Comparison of ENCODE assay signal across 9 mouse cellular contexts in the genomic region with DNA sequence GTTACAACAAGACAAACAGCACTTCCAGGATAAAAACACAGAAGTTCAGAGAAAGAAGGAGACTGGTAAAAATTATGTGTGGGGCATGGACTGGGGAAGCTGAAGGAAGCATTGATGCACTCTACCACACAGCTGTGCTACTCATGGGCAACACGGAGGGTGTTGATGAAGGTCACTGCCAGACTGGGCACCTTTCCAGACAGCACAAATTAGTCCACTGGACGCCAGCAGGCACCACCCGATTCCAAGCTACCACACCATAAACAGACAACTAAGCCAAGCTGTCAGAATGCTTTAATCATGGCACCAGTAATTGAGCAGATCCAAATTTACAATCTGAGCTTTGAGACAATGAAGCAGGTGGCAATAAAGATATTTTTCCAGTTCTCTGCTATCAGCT.
DNase-seq lines count a peak whose midpoint lies in the region; ATAC-seq and TF ChIP-seq lines count a peak whose summit lies in the region.
"Had no signal": no experiment of that assay in that cellular context is flagged by ENCODE, and none has a peak within 500 bp of the region (broad histone marks: within the 10 kb centered on the region; RNA-seq: fewer than 3 reads in every experiment).

No protein-coding gene starts in this region.

- no peak for TF ChIP-seq CTCF in midbrain, postnatal 0 days (IDR thresholded peaks at IDR 0.05)
- no peak for TF ChIP-seq CTCF in heart, postnatal 0 days (IDR thresholded peaks at IDR 0.05; ENCODE audit: low read depth)

- H3K4me2 ChIP-seq in forebrain, embryonic 13.5 days = no peak overlapping the region
- H3K4me2 ChIP-seq in midbrain, postnatal 0 days (ENCODE audit: low read depth, low read length, poor library complexity, severe bottlenecking) = no peak overlapping the region
- no peak overlapping the region for H3K4me2 ChIP-seq in heart, postnatal 0 days (ENCODE audit: low read depth, low read length)

- H3K9ac ChIP-seq in forebrain, embryonic 13.5 days = no peak overlapping the region
- H3K9ac ChIP-seq in midbrain, postnatal 0 days (replicated peaks; ENCODE audit: low read length, poor library complexity, severe bottlenecking) = no peak overlapping the region
- H3K9ac ChIP-seq in heart, postnatal 0 days (replicated peaks; ENCODE audit: low read depth, low read length) = no peak overlapping the region

- H3K4me1 ChIP-seq in forebrain, embryonic 13.5 days = peaks cover 18% of the 10 kb centered on the region
- H3K4me1 ChIP-seq in forebrain, embryonic 10.5 days = peaks cover 12% of the 10 kb centered on the region
- H3K4me1 ChIP-seq in midbrain, postnatal 0 days (ENCODE audit: insufficient read depth, low read length) = no peaks in the 10 kb centered on the region
- H3K4me1 ChIP-seq in midbrain, embryonic 10.5 days = peaks cover 15% of the 10 kb centered on the region
- peaks cover 13% of the 10 kb centered on the region; the same call in 1 of the 2 replicates for H3K4me1 ChIP-seq in heart, postnatal 0 days (ENCODE audit: control insufficient read depth, insufficient read depth)

- peak; percentile 80 for ATAC-seq in forebrain, embryonic 13.5 days
- ATAC-seq in midbrain, postnatal 0 days (ENCODE audit: low FRiP score) = no peak
- peak; percentile 87 for ATAC-seq in heart, postnatal 0 days (ENCODE audit: insufficient read depth, low read depth)

- TF ChIP-seq EP300 in heart, postnatal 0 days (IDR thresholded peaks at IDR 0.05; ENCODE audit: low read depth) = no peak

- 46% methylated on average over 3 of the region's 3 CpGs for WGBS in forebrain, embryonic 13.5 days
- WGBS in forebrain, embryonic 10.5 days = 91% methylated on average over 3 of the region's 3 CpGs
- 44% methylated on average over 3 of the region's 3 CpGs for WGBS in midbrain, postnatal 0 days
- WGBS in midbrain, embryonic 10.5 days = 92% methylated on average over 3 of the region's 3 CpGs
- 25% methylated on average over 3 of the region's 3 CpGs for WGBS in heart, postnatal 0 days

- DNase-seq in forebrain, embryonic 10.5 days (ENCODE audit: extremely low spot score, low spot score) = no peak
- DNase-seq in midbrain, postnatal 0 days (ENCODE audit: low spot score) = peak; percentile 75
- DNase-seq in midbrain, embryonic 10.5 days (ENCODE audit: low spot score) = no peak
- DNase-seq in heart, postnatal 0 days (ENCODE audit: low spot score) = peak; percentile 68
- peak; percentile 15 for DNase-seq in lung, postnatal 36 days
- no peak for DNase-seq in thymus, adult 18-20 months
- no peak for DNase-seq in thymus, postnatal 10 days (ENCODE audit: low spot score in 2 of 2)

- no peaks in the 10 kb centered on the region for H3K27me3 ChIP-seq in forebrain, embryonic 13.5 days
- H3K27me3 ChIP-seq in forebrain, embryonic 10.5 days (ENCODE audit: poor library complexity, severe bottlenecking) = no peaks in the 10 kb centered on the region
- H3K27me3 ChIP-seq in midbrain, postnatal 0 days (ENCODE audit: insufficient read depth, low read length) = no peaks in the 10 kb centered on the region
- H3K27me3 ChIP-seq in midbrain, embryonic 10.5 days (ENCODE audit: low read depth, poor library complexity, severe bottlenecking) = no peaks in the 10 kb centered on the region; the same call in 1 of the 2 replicates
- H3K27me3 ChIP-seq in heart, postnatal 0 days (ENCODE audit: control insufficient read depth, insufficient read depth, low read length) = no peaks in the 10 kb centered on the region
- H3K27me3 ChIP-seq: megakaryocyte, embryonic 14.5 days had no signal

- no peak overlapping the region for H3K27ac ChIP-seq in forebrain, embryonic 13.5 days
- H3K27ac ChIP-seq in forebrain, embryonic 10.5 days = no peak overlapping the region
- no peak overlapping the region for H3K27ac ChIP-seq in midbrain, postnatal 0 days (ENCODE audit: low read depth, low read length)
- no peak overlapping the region for H3K27ac ChIP-seq in midbrain, embryonic 10.5 days (replicated peaks)
- no peak overlapping the region for H3K27ac ChIP-seq in heart, postnatal 0 days (ENCODE audit: low read depth)

- H3K9me3 ChIP-seq in forebrain, embryonic 13.5 days (replicated peaks) = no peaks in the 10 kb centered on the region
- H3K9me3 ChIP-seq in forebrain, embryonic 10.5 days = no peaks in the 10 kb centered on the region
- H3K9me3 ChIP-seq in midbrain, postnatal 0 days (ENCODE audit: low read length) = no peaks in the 10 kb centered on the region
- no peaks in the 10 kb centered on the region for H3K9me3 ChIP-seq in midbrain, embryonic 10.5 days (replicated peaks)
- no peaks in the 10 kb centered on the region for H3K9me3 ChIP-seq in heart, postnatal 0 days (replicated peaks; ENCODE audit: control insufficient read depth, low read length)
- H3K9me3 ChIP-seq: megakaryocyte, embryonic 14.5 days had no signal

- no peak overlapping the region for H3K4me3 ChIP-seq in forebrain, embryonic 13.5 days
- no peak overlapping the region for H3K4me3 ChIP-seq in forebrain, embryonic 10.5 days
- no peak overlapping the region for H3K4me3 ChIP-seq in midbrain, postnatal 0 days (ENCODE audit: low read depth, low read length)
- H3K4me3 ChIP-seq in midbrain, embryonic 10.5 days = no peak overlapping the region
- H3K4me3 ChIP-seq in heart, postnatal 0 days (ENCODE audit: low read depth, low read length) = no peak overlapping the region
- H3K4me3 ChIP-seq: megakaryocyte, embryonic 14.5 days had no signal

- H3K36me3 ChIP-seq in forebrain, embryonic 13.5 days (ENCODE audit: poor library complexity, severe bottlenecking) = no peaks in the 10 kb centered on the region
- H3K36me3 ChIP-seq in forebrain, embryonic 10.5 days (replicated peaks) = peaks cover 6% of the 10 kb centered on the region; the same call in 1 of the 2 replicates
- H3K36me3 ChIP-seq in midbrain, postnatal 0 days (ENCODE audit: insufficient read depth, low read length) = no peaks in the 10 kb centered on the region
- H3K36me3 ChIP-seq in midbrain, embryonic 10.5 days = no peaks in the 10 kb centered on the region
- H3K36me3 ChIP-seq in heart, postnatal 0 days (replicated peaks; ENCODE audit: control insufficient read depth, insufficient read depth, low read length) = peaks cover 16% of the 10 kb centered on the region

Comparison
In these comparisons a context has a peak if more than half of its experiments do, and no peak if none do; other contexts are left out.
1. DNase-seq: peak in midbrain, postnatal 0 days (single experiment), heart, postnatal 0 days (single experiment) and lung, postnatal 36 days (single experiment); none in forebrain, embryonic 10.5 days (single experiment), midbrain, embryonic 10.5 days (single experiment), thymus, adult 18-20 months (0 of 2) and thymus, postnatal 10 days (0 of 2).